Comparison of ENCODE assay signal across 12 mouse cellular contexts in the genomic region with DNA sequence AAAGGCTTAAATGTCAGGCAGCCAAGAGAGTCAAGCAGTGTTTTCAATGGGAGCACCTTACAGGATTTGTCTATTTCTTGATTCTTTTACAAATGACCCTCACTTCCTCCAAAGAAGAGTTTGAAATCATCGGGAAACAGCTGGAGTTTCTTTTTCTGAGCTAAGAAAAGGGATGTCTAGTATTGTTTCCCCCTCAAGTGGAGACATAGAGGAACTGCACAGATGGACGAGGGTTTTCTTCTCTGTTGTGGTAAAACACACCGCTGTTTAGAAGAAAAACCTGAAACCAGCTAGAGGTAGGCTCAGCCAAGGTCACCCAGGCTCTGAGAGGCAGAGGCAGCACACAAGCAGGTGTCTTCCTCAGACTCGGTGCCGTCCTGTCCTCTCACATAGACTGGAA. TPM values are rescaled to one million over a fixed set of nuclear protein-coding genes. Genes with fewer than 3 reads are reported as not detected.
DNase-seq lines count a peak whose midpoint lies in the region; ATAC-seq and TF ChIP-seq lines count a peak whose summit lies in the region.
"Had no signal": no experiment of that assay in that cellular context is flagged by ENCODE, and none has a peak within 500 bp of the region (broad histone marks: within the 10 kb centered on the region; RNA-seq: fewer than 3 reads in every experiment).

No protein-coding gene starts in this region.

- H3K4me1 ChIP-seq in forebrain, postnatal 0 days (ENCODE audit: insufficient read depth), result no peaks in the 10 kb centered on the region
- no peaks in the 10 kb centered on the region for H3K4me1 ChIP-seq in forebrain, embryonic 11.5 days (replicated peaks; ENCODE audit: control insufficient read depth, insufficient read depth, low read length)
- no peaks in the 10 kb centered on the region for H3K4me1 ChIP-seq in kidney, postnatal 0 days (replicated peaks; ENCODE audit: insufficient read depth, low read length)
- H3K4me1 ChIP-seq: lung, embryonic 15.5 days; stomach, embryonic 15.5 days had no signal

- TF ChIP-seq CTCF in forebrain, postnatal 0 days (IDR thresholded peaks at IDR 0.05; ENCODE audit: low read depth), result peak; percentile 72
- TF ChIP-seq CTCF in kidney, postnatal 0 days (IDR thresholded peaks at IDR 0.05; ENCODE audit: low read depth), result peak; percentile 77
- peak; percentile 42; the same call in 1 of the 2 replicates for TF ChIP-seq CTCF in brain, embryonic 14.5 days (IDR thresholded peaks at IDR 0.05; ENCODE audit: borderline replicate concordance, extremely low read depth, insufficient read depth, insufficient read length)

- 35% methylated on average over 5 of the region's 5 CpGs for WGBS in forebrain, postnatal 0 days
- WGBS in forebrain, embryonic 11.5 days, result 37% methylated on average over 5 of the region's 5 CpGs
- 34% methylated on average over 5 of the region's 5 CpGs for WGBS in kidney, postnatal 0 days

- peak; percentile 34 for DNase-seq in forebrain, postnatal 0 days
- DNase-seq in forebrain, embryonic 11.5 days (ENCODE audit: low spot score), result no peak
- peak; percentile 86 for DNase-seq in kidney, postnatal 0 days (ENCODE audit: low spot score)
- DNase-seq in kidney, adult 18-20 months, result no peak
- peak; percentile 56 for DNase-seq in 3T3-L1 (ENCODE audit: low read depth, low spot score)
- peak; percentile 35 for DNase-seq in brain, embryonic 14.5 days (ENCODE audit: low read depth)
- DNase-seq in T-cell, adult 2 months (ENCODE audit: low spot score), result no peak
- DNase-seq in cerebellum, adult 18-20 months, result no peak
- DNase-seq: cerebellum, adult 11 months; gastrocnemius, postnatal 14 days had no signal

- no peaks in the 10 kb centered on the region for H3K27me3 ChIP-seq in forebrain, postnatal 0 days (ENCODE audit: insufficient read depth, low read length)
- H3K27me3 ChIP-seq in forebrain, embryonic 11.5 days (ENCODE audit: control insufficient read depth, insufficient read depth, low read length), result no peaks in the 10 kb centered on the region
- H3K27me3 ChIP-seq in kidney, postnatal 0 days (ENCODE audit: insufficient read depth, low read length), result no peaks in the 10 kb centered on the region
- H3K27me3 ChIP-seq: lung, embryonic 15.5 days; stomach, embryonic 15.5 days had no signal

- no peak overlapping the region for H3K4me3 ChIP-seq in forebrain, postnatal 0 days (ENCODE audit: low read depth, low read length)
- no peak overlapping the region for H3K4me3 ChIP-seq in forebrain, embryonic 11.5 days (ENCODE audit: low read depth, low read length)
- no peak overlapping the region for H3K4me3 ChIP-seq in kidney, postnatal 0 days (replicated peaks; ENCODE audit: low read depth, low read length)
- H3K4me3 ChIP-seq: lung, embryonic 15.5 days; stomach, embryonic 15.5 days had no signal

- H3K4me2 ChIP-seq in forebrain, postnatal 0 days (ENCODE audit: low read depth), result no peak overlapping the region
- no peak overlapping the region for H3K4me2 ChIP-seq in forebrain, embryonic 11.5 days (ENCODE audit: low read depth, low read length, severe bottlenecking)
- no peak overlapping the region; the same call in 1 of the 2 replicates for H3K4me2 ChIP-seq in kidney, postnatal 0 days (ENCODE audit: low read length)
- H3K4me2 ChIP-seq: lung, embryonic 15.5 days; stomach, embryonic 15.5 days had no signal

- H3K27ac ChIP-seq in forebrain, postnatal 0 days (ENCODE audit: low read depth, low read length), result no peak overlapping the region
- H3K27ac ChIP-seq in forebrain, embryonic 11.5 days (ENCODE audit: low read depth, low read length), result no peak overlapping the region
- H3K27ac ChIP-seq in kidney, postnatal 0 days, result no peak overlapping the region
- H3K27ac ChIP-seq: lung, embryonic 15.5 days; stomach, embryonic 15.5 days had no signal

- no peak overlapping the region for H3K9ac ChIP-seq in forebrain, postnatal 0 days
- H3K9ac ChIP-seq in forebrain, embryonic 11.5 days (ENCODE audit: low read length), result no peak overlapping the region
- no peak overlapping the region for H3K9ac ChIP-seq in kidney, postnatal 0 days (ENCODE audit: low read depth, low read length)
- H3K9ac ChIP-seq: lung, embryonic 15.5 days; stomach, embryonic 15.5 days had no signal

- H3K36me3 ChIP-seq in forebrain, postnatal 0 days (ENCODE audit: insufficient read depth), result no peaks in the 10 kb centered on the region
- no peaks in the 10 kb centered on the region for H3K36me3 ChIP-seq in forebrain, embryonic 11.5 days (ENCODE audit: control insufficient read depth, insufficient read depth, low read length)
- no peaks in the 10 kb centered on the region for H3K36me3 ChIP-seq in kidney, postnatal 0 days (ENCODE audit: insufficient read depth, low read length)
- H3K36me3 ChIP-seq: lung, embryonic 15.5 days; stomach, embryonic 15.5 days had no signal

- TF ChIP-seq POLR2A in brain, embryonic 14.5 days (IDR thresholded peaks at IDR 0.05; ENCODE audit: borderline replicate concordance, extremely low read depth, insufficient read depth, insufficient read length, poor library complexity, severe bottlenecking), result no peak

- no peaks in the 10 kb centered on the region for H3K9me3 ChIP-seq in forebrain, postnatal 0 days (ENCODE audit: low read length)
- no peaks in the 10 kb centered on the region for H3K9me3 ChIP-seq in forebrain, embryonic 11.5 days (ENCODE audit: control insufficient read depth, low read length)
- H3K9me3 ChIP-seq in kidney, postnatal 0 days (replicated peaks; ENCODE audit: low read length), result no peaks in the 10 kb centered on the region
- H3K9me3 ChIP-seq: lung, embryonic 15.5 days; stomach, embryonic 15.5 days had no signal

- ATAC-seq in forebrain, postnatal 0 days, result peak; percentile 47; the same call in 1 of the 2 replicates
- no peak for ATAC-seq in forebrain, embryonic 11.5 days (replicated peaks; ENCODE audit: low FRiP score)
- ATAC-seq in kidney, postnatal 0 days (replicated peaks; ENCODE audit: low FRiP score, low read depth), result no peak

RNA-seq across cellular contexts. Expression of a gene that starts 29.9 kb away (rescaled TPM):
- 0.05 TPM in 1 of 2 replicates, not detected in the other for total RNA-seq in forebrain, postnatal 0 days (2014; rRNA removed)
- 0.16 and 0.22 TPM in 2 replicates for polyA plus RNA-seq in forebrain, postnatal 0 days (2015; fragmentation: Nextera tagmentation; extraction: Ambion mirVana)
- polyA plus RNA-seq in forebrain, embryonic 11.5 days (2014; fragmentation: Nextera tagmentation; extraction: Ambion mirVana), result 0.13 and 0.23 TPM in 2 replicates
- polyA plus RNA-seq in kidney, postnatal 0 days (2015; fragmentation: Nextera tagmentation; extraction: Ambion mirVana), result 3.6 and 4.1 TPM in 2 replicates
- 0.25 and 0.37 TPM in 2 replicates for polyA plus RNA-seq in brain, embryonic 14.5 days (2012; rRNA removed)
- total RNA-seq: gastrocnemius, postnatal 14 days had no signal

Comparison
In these comparisons a context has a peak if more than half of its experiments do, and no peak if none do; other contexts are left out.
1. DNase-seq: peak in forebrain, postnatal 0 days (single experiment), kidney, postnatal 0 days (single experiment), 3T3-L1 (single experiment) and brain, embryonic 14.5 days (single experiment); none in forebrain, embryonic 11.5 days (single experiment), kidney, adult 18-20 months (single experiment), T-cell, adult 2 months (single experiment) and cerebellum, adult 18-20 months (0 of 2).
2. Peak in every context shown above with its lines, with median percentiles within 50 percentile points of each other: CTCF ChIP-seq.